ENCODE assay signal across 19 mouse cellular contexts in genomic region chr16:46574221-46574620, GRCm38 (mm10).
DNase-seq lines count a peak whose midpoint lies in the region; ATAC-seq and TF ChIP-seq lines count a peak whose summit lies in the region.
"Had no signal": no experiment of that assay in that cellular context is flagged by ENCODE, and none has a peak within 500 bp of the region (broad histone marks: within the 10 kb centered on the region; RNA-seq: fewer than 3 reads in every experiment).

No protein-coding gene starts in this region.

- H3K4me3 ChIP-seq in forebrain, postnatal 0 days (ENCODE audit: low read depth, low read length) = no peak overlapping the region
- no peak overlapping the region for H3K4me3 ChIP-seq in forebrain, embryonic 10.5 days
- no peak overlapping the region for H3K4me3 ChIP-seq in midbrain, embryonic 14.5 days (replicated peaks; ENCODE audit: low read depth, low read length)
- no peak overlapping the region for H3K4me3 ChIP-seq in midbrain, embryonic 11.5 days (ENCODE audit: low read depth, low read length)
- no peak overlapping the region for H3K4me3 ChIP-seq in midbrain, postnatal 0 days (ENCODE audit: low read depth, low read length)
- H3K4me3 ChIP-seq: embryonic facial prominence, embryonic 10.5 days; heart, adult 2 months; heart, embryonic 12.5 days; hindbrain, embryonic 10.5 days had no signal

- H3K27ac ChIP-seq in forebrain, postnatal 0 days (ENCODE audit: low read depth, low read length) = no peak overlapping the region
- no peak overlapping the region for H3K27ac ChIP-seq in forebrain, embryonic 10.5 days
- no peak overlapping the region for H3K27ac ChIP-seq in midbrain, embryonic 14.5 days (replicated peaks; ENCODE audit: low read depth, low read length)
- H3K27ac ChIP-seq in midbrain, embryonic 11.5 days (ENCODE audit: low read depth, low read length) = no peak overlapping the region
- no peak overlapping the region for H3K27ac ChIP-seq in midbrain, postnatal 0 days (ENCODE audit: low read depth, low read length)
- H3K27ac ChIP-seq: embryonic facial prominence, embryonic 10.5 days; heart, adult 2 months; hindbrain, embryonic 10.5 days; hindbrain, embryonic 14.5 days had no signal

- H3K4me1 ChIP-seq in forebrain, postnatal 0 days (ENCODE audit: insufficient read depth) = no peaks in the 10 kb centered on the region
- peaks cover 3% of the 10 kb centered on the region; the same call in 1 of the 2 replicates for H3K4me1 ChIP-seq in forebrain, embryonic 10.5 days
- no peaks in the 10 kb centered on the region for H3K4me1 ChIP-seq in midbrain, embryonic 14.5 days (ENCODE audit: control insufficient read depth, insufficient read depth, low read length)
- no peaks in the 10 kb centered on the region for H3K4me1 ChIP-seq in midbrain, embryonic 11.5 days (ENCODE audit: control insufficient read depth, insufficient read depth, low read length)
- H3K4me1 ChIP-seq in midbrain, postnatal 0 days (ENCODE audit: insufficient read depth, low read length) = no peaks in the 10 kb centered on the region
- H3K4me1 ChIP-seq: heart, embryonic 12.5 days; hindbrain, embryonic 10.5 days had no signal

- no peak overlapping the region for H3K4me2 ChIP-seq in forebrain, postnatal 0 days (ENCODE audit: low read depth)
- no peak overlapping the region for H3K4me2 ChIP-seq in midbrain, embryonic 14.5 days (ENCODE audit: low read length)
- no peak overlapping the region for H3K4me2 ChIP-seq in midbrain, embryonic 11.5 days
- no peak overlapping the region for H3K4me2 ChIP-seq in midbrain, postnatal 0 days (ENCODE audit: low read depth, low read length, poor library complexity, severe bottlenecking)
- H3K4me2 ChIP-seq: heart, embryonic 12.5 days; hindbrain, embryonic 14.5 days had no signal

- ATAC-seq in forebrain, postnatal 0 days = peak; percentile 67
- no peak for ATAC-seq in midbrain, embryonic 14.5 days (ENCODE audit: low FRiP score, low TSS enrichment)
- ATAC-seq in midbrain, embryonic 11.5 days (ENCODE audit: low FRiP score) = no peak
- no peak for ATAC-seq in midbrain, postnatal 0 days (ENCODE audit: low FRiP score)
- ATAC-seq: activated CD4-positive, CD25-positive, alpha-beta regulatory T cell, adult 4 months; inflammation-experienced regulatory T-cells, adult 6 months; Patski had no signal

- TF ChIP-seq CTCF in forebrain, postnatal 0 days (IDR thresholded peaks at IDR 0.05; ENCODE audit: low read depth) = no peak
- TF ChIP-seq CTCF in midbrain, postnatal 0 days (IDR thresholded peaks at IDR 0.05) = no peak

- 45% methylated on average over 6 of the region's 6 CpGs for WGBS in forebrain, postnatal 0 days
- 85% methylated on average over 6 of the region's 6 CpGs for WGBS in forebrain, embryonic 10.5 days
- 45% methylated on average over 6 of the region's 6 CpGs for WGBS in midbrain, embryonic 14.5 days
- 71% methylated on average over 6 of the region's 6 CpGs for WGBS in midbrain, embryonic 11.5 days
- WGBS in midbrain, postnatal 0 days = 37% methylated on average over 6 of the region's 6 CpGs

- no peak overlapping the region for H3K9ac ChIP-seq in forebrain, postnatal 0 days
- H3K9ac ChIP-seq in midbrain, embryonic 14.5 days (replicated peaks; ENCODE audit: low read length) = no peak overlapping the region
- H3K9ac ChIP-seq in midbrain, embryonic 11.5 days (ENCODE audit: low read length) = no peak overlapping the region
- H3K9ac ChIP-seq in midbrain, postnatal 0 days (replicated peaks; ENCODE audit: low read length, poor library complexity, severe bottlenecking) = no peak overlapping the region
- H3K9ac ChIP-seq: heart, embryonic 12.5 days; hindbrain, embryonic 14.5 days had no signal

- peak; percentile 65 for DNase-seq in forebrain, postnatal 0 days
- DNase-seq in forebrain, embryonic 10.5 days (ENCODE audit: extremely low spot score, low spot score) = no peak
- peak; percentile 51 for DNase-seq in midbrain, embryonic 14.5 days
- DNase-seq in midbrain, embryonic 11.5 days (ENCODE audit: low spot score, missing footprints) = no peak
- peak; percentile 12 for DNase-seq in brain, adult 2 months (ENCODE audit: low read depth, low spot score)
- DNase-seq in midbrain, postnatal 0 days (ENCODE audit: low spot score) = peak; percentile 26
- DNase-seq: adrenal gland, postnatal 14 days; cerebellum, adult 2 months; cerebellum, postnatal 10 days; gastrocnemius, postnatal 14 days; heart, adult 2 months had no signal

- H3K36me3 ChIP-seq in forebrain, postnatal 0 days (ENCODE audit: insufficient read depth) = no peaks in the 10 kb centered on the region
- no peaks in the 10 kb centered on the region for H3K36me3 ChIP-seq in forebrain, embryonic 10.5 days (replicated peaks)
- no peaks in the 10 kb centered on the region for H3K36me3 ChIP-seq in midbrain, embryonic 14.5 days (ENCODE audit: control insufficient read depth, insufficient read depth, low read length)
- H3K36me3 ChIP-seq in midbrain, embryonic 11.5 days (ENCODE audit: control insufficient read depth, insufficient read depth, low read length) = no peaks in the 10 kb centered on the region
- H3K36me3 ChIP-seq in midbrain, postnatal 0 days (ENCODE audit: insufficient read depth, low read length) = no peaks in the 10 kb centered on the region
- H3K36me3 ChIP-seq: embryonic facial prominence, embryonic 10.5 days; heart, embryonic 12.5 days; hindbrain, embryonic 10.5 days had no signal

- H3K27me3 ChIP-seq in forebrain, postnatal 0 days (ENCODE audit: insufficient read depth, low read length) = no peaks in the 10 kb centered on the region
- H3K27me3 ChIP-seq in forebrain, embryonic 10.5 days (ENCODE audit: poor library complexity, severe bottlenecking) = no peaks in the 10 kb centered on the region
- H3K27me3 ChIP-seq in midbrain, embryonic 14.5 days (ENCODE audit: control insufficient read depth, insufficient read depth, low read length) = no peaks in the 10 kb centered on the region
- no peaks in the 10 kb centered on the region for H3K27me3 ChIP-seq in midbrain, embryonic 11.5 days (ENCODE audit: control insufficient read depth, insufficient read depth, low read length)
- no peaks in the 10 kb centered on the region for H3K27me3 ChIP-seq in midbrain, postnatal 0 days (ENCODE audit: insufficient read depth, low read length)
- H3K27me3 ChIP-seq: CH12.LX; heart, embryonic 12.5 days had no signal

- no peaks in the 10 kb centered on the region for H3K9me3 ChIP-seq in forebrain, postnatal 0 days (ENCODE audit: low read length)
- no peaks in the 10 kb centered on the region for H3K9me3 ChIP-seq in forebrain, embryonic 10.5 days
- no peaks in the 10 kb centered on the region for H3K9me3 ChIP-seq in midbrain, embryonic 14.5 days (ENCODE audit: control insufficient read depth, low read length)
- no peaks in the 10 kb centered on the region for H3K9me3 ChIP-seq in midbrain, embryonic 11.5 days (ENCODE audit: control insufficient read depth, low read length)
- H3K9me3 ChIP-seq in midbrain, postnatal 0 days (ENCODE audit: low read length) = no peaks in the 10 kb centered on the region
- H3K9me3 ChIP-seq: embryonic facial prominence, embryonic 10.5 days; heart, embryonic 12.5 days; hindbrain, embryonic 10.5 days had no signal

Comparison
In these comparisons a context has a peak if more than half of its experiments do, and no peak if none do; other contexts are left out.
1. DNase-seq: peak in forebrain, postnatal 0 days (single experiment), midbrain, embryonic 14.5 days (single experiment), brain, adult 2 months (single experiment) and midbrain, postnatal 0 days (single experiment); none in forebrain, embryonic 10.5 days (single experiment) and midbrain, embryonic 11.5 days (single experiment).